Mouse (Mus musculus): ENCODE measurements at regions not wholly inside any gene's neighbourhood (a gene's known extent, or its start where the extent isn't known, plus 50 kb on each side); places are given as distances from the start of the nearest gene placed in this dataset.
A peak's percentile ranks its signal among the peaks of the same experiment; 100 is the strongest.

- DNase-seq (ENCODE audit: low read depth, low spot score), result peak; percentile 72
Observed at GRCm38 (mm10) chr16:93141967-93142366, 316.0 kb upstream of the Runx1 start.

- DNase-seq (ENCODE audit: low read depth, low spot score), result no peak
Observed at GRCm38 (mm10) chr16:93140535-93141110, 314.7 kb upstream of the Runx1 start.

- DNase-seq (ENCODE audit: low read depth, low spot score), result peak; percentile 40
Observed at GRCm38 (mm10) chr16:93137249-93137648, 311.3 kb upstream of the Runx1 start.

GRCm38 (mm10) chr16:93131404-93131803 lies 305.5 kb upstream of the Runx1 start:
- DNase-seq (ENCODE audit: low read depth, low spot score), result no peak

- no peak for DNase-seq (ENCODE audit: low read depth, low spot score)
Observed at GRCm38 (mm10) chr16:93130622-93131021, 304.7 kb upstream of the Runx1 start.

- DNase-seq (ENCODE audit: low read depth, low spot score), result no peak
Observed at GRCm38 (mm10) chr16:93123707-93124106, 297.8 kb upstream of the Runx1 start.

- DNase-seq (ENCODE audit: low read depth, low spot score), result peak; percentile 86
Observed at GRCm38 (mm10) chr16:93116111-93116969, 290.4 kb upstream of the Runx1 start.

- DNase-seq (ENCODE audit: low read depth, low spot score), result no peak
Observed at GRCm38 (mm10) chr16:93110912-93111311, 285.0 kb upstream of the Runx1 start.

- no peak for DNase-seq (ENCODE audit: low read depth, low spot score)
Observed at GRCm38 (mm10) chr16:93110451-93110850, 284.5 kb upstream of the Runx1 start.

- DNase-seq (ENCODE audit: low read depth, low spot score), result peak; percentile 40
Observed at GRCm38 (mm10) chr16:93109683-93110407, 283.9 kb upstream of the Runx1 start.

- DNase-seq (ENCODE audit: low read depth, low spot score), result no peak
Observed at GRCm38 (mm10) chr16:93107524-93107845, 281.5 kb upstream of the Runx1 start.

- DNase-seq (ENCODE audit: low read depth, low spot score), result no peak
Observed at GRCm38 (mm10) chr16:93106811-93107523, 281.0 kb upstream of the Runx1 start.

- DNase-seq (ENCODE audit: low read depth, low spot score), result peak; percentile 53
Observed at GRCm38 (mm10) chr16:93102174-93102573, 276.2 kb upstream of the Runx1 start.

GRCm38 (mm10) chr16:93098057-93098456 lies 272.1 kb upstream of the Runx1 start:
- no peak for DNase-seq (ENCODE audit: low read depth, low spot score)

- no peak for DNase-seq (ENCODE audit: low read depth, low spot score)
Observed at GRCm38 (mm10) chr16:93096175-93096574, 270.2 kb upstream of the Runx1 start.

GRCm38 (mm10) chr16:93092796-93093195 lies 266.8 kb upstream of the Runx1 start:
- DNase-seq (ENCODE audit: low read depth, low spot score), result no peak

- DNase-seq (ENCODE audit: low read depth, low spot score), result no peak
Observed at GRCm38 (mm10) chr16:93085227-93085883, 259.4 kb upstream of the Runx1 start.

- no peak for DNase-seq (ENCODE audit: low read depth, low spot score)
Observed at GRCm38 (mm10) chr16:93083756-93084155, 257.8 kb upstream of the Runx1 start.

- peak; percentile 7 for DNase-seq (ENCODE audit: low read depth, low spot score)
Observed at GRCm38 (mm10) chr16:93083142-93083541, 257.2 kb upstream of the Runx1 start.

- no peak for DNase-seq (ENCODE audit: low read depth, low spot score)
Observed at GRCm38 (mm10) chr16:93081533-93081932, 255.6 kb upstream of the Runx1 start.

GRCm38 (mm10) chr16:93079660-93080390 lies 253.9 kb upstream of the Runx1 start:
- peak; percentile 8 for DNase-seq (ENCODE audit: low read depth, low spot score)

Measured in brain, adult 2 months (tissue).